Mouse (Mus musculus) embryonic facial prominence, embryonic 14.5 days (tissue): ENCODE measurements at regions not wholly inside any gene's neighbourhood (a gene's known extent, or its start where the extent isn't known, plus 50 kb on each side); places are given as distances from the start of the nearest gene placed in this dataset. TPM values are rescaled to one million over a fixed set of nuclear protein-coding genes. Genes with fewer than 3 reads are reported as not detected.

Experiments
- ATAC-seq: fragments of 200-750 bp; cut with Nextera tagmentation; 2 replicates; pipeline ENCODE4 v1.8.0; 2017; ENCODE audit warnings: low read depth, moderate number of reproducible peaks, moderate TSS enrichment
- DNase-seq: peaks from one replicate; pipeline ENCODE4 v3.0.0-alpha.2; 2015; ENCODE audit warnings: low spot score
- H3K27ac ChIP-seq: fragments of 300-500 bp; sonication (generic); replicated peaks from 2 replicates; pipeline ENCODE4 v1.5.1; 2014; ENCODE audit warnings: low read depth, mild to moderate bottlenecking, low read length, moderate library complexity
- H3K27me3 ChIP-seq: fragments of 300-500 bp; sonication (generic); replicated peaks from 2 replicates; pipeline ENCODE4 v1.6.1; 2014; ENCODE audit warnings: low read length; ENCODE audit not compliant: control insufficient read depth, insufficient read depth
- H3K36me3 ChIP-seq: fragments of 300-500 bp; sonication (generic); 2 replicates; pipeline ENCODE4 v1.6.1; 2014; ENCODE audit warnings: low read length, mixed read lengths; ENCODE audit not compliant: control insufficient read depth, insufficient read depth
- H3K4me1 ChIP-seq: fragments of 300-500 bp; sonication (generic); 2 replicates; pipeline ENCODE4 v1.6.1; 2014; ENCODE audit warnings: antibody characterized with exemption, low read length; ENCODE audit not compliant: control insufficient read depth, insufficient read depth
- H3K4me2 ChIP-seq: fragments of 300-500 bp; sonication (generic); 2 replicates; pipeline ENCODE4 v1.6.1; 2014; ENCODE audit warnings: low read depth, mild to moderate bottlenecking, low read length, moderate library complexity, mixed read lengths
- H3K4me3 ChIP-seq: fragments of 300-500 bp; sonication (generic); 2 replicates; pipeline ENCODE4 v1.5.1; 2014; ENCODE audit warnings: low read depth, mild to moderate bottlenecking, low read length
- H3K9ac ChIP-seq: fragments of 300-500 bp; sonication (generic); 2 replicates; pipeline ENCODE4 v1.6.1; 2014; ENCODE audit warnings: low read depth, mild to moderate bottlenecking, low read length, moderate library complexity, mixed read lengths
- H3K9me3 ChIP-seq: fragments of 300-500 bp; sonication (generic); 2 replicates; pipeline ENCODE4 v1.6.1; 2016; ENCODE audit warnings: low read length; ENCODE audit not compliant: control insufficient read depth
- WGBS: fragments of 180-500 bp; shearing (Covaris S2); extraction: QIAGEN DNeasy Blood & Tissue Kit; methylation state at CpG from one replicate; pipeline ENCODE4 v1.1.7; 2014; 5-methylcytosine and 5-hydroxymethylcytosine counted together
- microRNA-seq: library from miRNA; unstranded; fragments of <30 nt; microRNA quantifications from one replicate; pipeline ENCODE4, GENCODE M21; 2016; ENCODE audit warnings: borderline number of aligned reads

DNA sequence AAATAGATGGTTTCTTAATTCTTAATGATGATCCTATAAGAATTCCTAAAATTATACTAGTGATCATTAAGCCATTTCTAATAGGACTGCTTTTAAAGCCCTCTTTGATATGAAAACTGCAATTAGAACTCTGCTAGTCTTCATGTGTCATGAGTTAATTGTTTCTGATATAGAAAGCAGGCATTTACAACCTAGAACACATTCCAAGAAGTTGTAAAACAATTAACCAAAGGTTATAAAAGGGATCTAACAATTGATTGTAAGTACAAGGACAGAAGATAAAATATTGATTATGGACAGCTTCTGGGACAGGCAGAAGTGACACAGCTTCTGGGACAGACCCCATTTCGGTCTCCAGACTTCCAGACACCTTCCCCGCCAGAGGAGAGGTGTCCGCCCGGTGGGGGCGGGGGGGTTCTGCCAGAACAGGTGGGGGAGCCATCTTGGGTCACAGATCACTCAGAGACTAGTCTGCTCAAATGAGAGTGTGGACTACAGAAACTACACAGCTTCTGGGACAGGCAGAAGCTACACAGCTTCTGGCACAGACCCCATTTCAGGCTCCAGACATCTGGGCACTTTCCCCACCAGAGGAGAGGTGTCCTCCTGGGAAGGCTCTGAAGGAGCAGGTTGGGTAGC lies 627.6 kb downstream of the Plxdc2 start:
- WGBS = 88% methylated on average over 5 of the region's 5 CpGs
- no peak overlapping the region for H3K4me3 ChIP-seq
- no peak for DNase-seq
- no peak overlapping the region for H3K4me2 ChIP-seq
- no peak overlapping the region for H3K27ac ChIP-seq
- no peaks in the 10 kb centered on the region for H3K9me3 ChIP-seq
- H3K36me3 ChIP-seq = no peaks in the 10 kb centered on the region
- no peak overlapping the region for H3K9ac ChIP-seq
- no peaks in the 10 kb centered on the region for H3K4me1 ChIP-seq
- H3K27me3 ChIP-seq = no peaks in the 10 kb centered on the region
- ATAC-seq = no peak

Small RNA genes lying in the stretch of these regions (microRNA-seq; reads per million reads assigned to microRNA genes)
- not detected for gene Gm24933
